Mouse (Mus musculus) liver, embryonic 13.5 days (tissue): Measurements from ENCODE around the gene Rbm4b. TPM values are rescaled to one million over a fixed set of nuclear protein-coding genes. Genes with fewer than 3 reads are reported as not detected.
A peak's percentile ranks its signal among the peaks of the same experiment; 100 is the strongest.

Source experiments
- ATAC-seq: fragments of 200-750 bp; cut with Nextera tagmentation; 2 replicates; pipeline ENCODE4 v1.8.0; 2017; ENCODE audit warnings: low read depth, mild to moderate bottlenecking, moderate number of reproducible peaks, moderate library complexity
- DNase-seq: peaks from one replicate; pipeline ENCODE4 v3.0.0; 2022
- H3K27ac ChIP-seq: fragments of 300-500 bp; sonication (generic); 2 replicates; pipeline ENCODE4 v1.5.1; 2015; ENCODE audit warnings: moderate library complexity, mild to moderate bottlenecking, inconsistent platforms
- H3K27me3 ChIP-seq: fragments of 300-500 bp; sonication (generic); 2 replicates; pipeline ENCODE4 v1.6.1; 2015; ENCODE audit warnings: mild to moderate bottlenecking, inconsistent platforms
- H3K36me3 ChIP-seq: fragments of 300-500 bp; sonication (generic); 2 replicates; pipeline ENCODE4 v1.6.1; 2015; ENCODE audit warnings: mild to moderate bottlenecking, inconsistent platforms
- H3K4me1 ChIP-seq: fragments of 300-500 bp; sonication (generic); replicated peaks from 2 replicates; pipeline ENCODE4 v1.6.1; 2015; ENCODE audit warnings: inconsistent platforms
- H3K4me2 ChIP-seq: fragments of 300-500 bp; sonication (generic); 2 replicates; pipeline ENCODE4 v1.6.1; 2015; ENCODE audit warnings: inconsistent platforms, mild to moderate bottlenecking, moderate library complexity
- H3K4me3 ChIP-seq: fragments of 300-500 bp; sonication (generic); replicated peaks from 2 replicates; pipeline ENCODE4 v1.5.1; 2015; ENCODE audit warnings: mild to moderate bottlenecking, inconsistent platforms
- H3K9ac ChIP-seq: fragments of 300-500 bp; sonication (generic); 2 replicates; pipeline ENCODE4 v1.6.1; 2015; ENCODE audit warnings: mild to moderate bottlenecking, inconsistent platforms
- H3K9me3 ChIP-seq: fragments of 300-500 bp; sonication (generic); replicated peaks from 2 replicates; pipeline ENCODE4 v1.6.1; 2016; ENCODE audit warnings: inconsistent platforms
- WGBS: fragments of 180-500 bp; shearing (Covaris S2); methylation state at CpG from one replicate; pipeline ENCODE4 v1.1.7; 2015; ENCODE audit not compliant: insufficient replicate concordance; 5-methylcytosine and 5-hydroxymethylcytosine counted together
- polyA plus RNA-seq: library from polyadenylated mRNA; unstranded; fragments of >200 nt; fragmentation: Nextera tagmentation; extraction: Ambion mirVana; gene quantifications from 2 replicates; pipeline ENCODE4 v1.2.1, GENCODE M21; 2015

Gene Rbm4b
- polyA plus RNA-seq, 1 experiment from 2014 or later: 14.6 TPM

DNA sequence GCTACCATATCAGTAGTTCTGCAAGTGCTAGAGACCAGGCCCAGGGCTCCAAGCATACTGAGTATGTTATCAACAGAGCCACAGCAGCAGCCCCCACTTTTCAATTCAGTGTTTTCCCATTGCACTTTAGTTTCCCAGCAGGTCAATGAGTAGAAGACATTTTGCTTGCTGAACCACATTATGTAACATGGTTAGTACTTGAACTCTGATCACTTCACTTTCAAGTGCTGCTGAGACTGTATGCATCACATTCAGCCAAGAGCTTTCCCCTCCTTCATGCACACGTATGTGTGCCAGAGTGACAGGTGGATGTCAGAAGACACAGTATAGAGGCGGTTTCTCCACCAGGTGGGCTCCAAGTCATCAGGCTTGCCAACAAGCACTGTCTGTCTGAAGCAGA is 26.6 kb downstream of the Rbm4b start:
- Histone ChIP-seq H3K4me3 (no peak overlapping the region), H3K36me3 (peaks cover 92% of the 10 kb centered on the region), H3K27me3 (no peaks in the 10 kb centered on the region), H3K9ac (no peak overlapping the region), H3K27ac (no peak overlapping the region), H3K9me3 (no peaks in the 10 kb centered on the region), H3K4me2 (no peak overlapping the region), H3K4me1 (peaks cover 22% of the 10 kb centered on the region)
- no peak for DNase-seq
- WGBS: 95% methylated on average over 2 of the region's 2 CpGs
- ATAC-seq: no peak

DNA sequence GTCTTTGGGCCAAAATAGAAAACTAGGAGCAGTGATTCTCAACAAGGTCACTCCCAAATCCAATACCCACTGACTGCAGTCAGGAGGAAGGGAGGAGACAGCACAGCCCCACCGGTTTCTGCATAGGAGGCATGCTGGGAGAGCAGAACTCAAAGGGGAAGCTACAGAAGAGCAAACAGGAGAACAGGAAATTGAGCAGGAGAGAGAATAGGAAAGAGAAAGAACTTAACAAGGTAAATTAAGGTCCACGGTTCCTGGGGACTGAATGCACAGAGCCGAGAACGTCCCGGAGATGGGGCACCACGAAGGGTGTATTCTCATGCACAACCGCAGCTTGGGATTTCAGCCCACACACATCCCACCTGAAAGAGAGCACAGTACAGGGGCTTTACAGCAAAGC is 28.9 kb downstream of the Rbm4b start:
- no peak overlapping the region for H3K4me2 ChIP-seq
- WGBS: 82% methylated on average over 7 of the region's 7 CpGs
- H3K27me3 ChIP-seq: no peaks in the 10 kb centered on the region
- DNase-seq: no peak
- no peaks in the 10 kb centered on the region for H3K9me3 ChIP-seq
- no peak overlapping the region for H3K27ac ChIP-seq
- H3K4me3 ChIP-seq: no peak overlapping the region
- H3K4me1 ChIP-seq: peaks cover 25% of the 10 kb centered on the region
- peaks cover 93% of the 10 kb centered on the region for H3K36me3 ChIP-seq
- no peak overlapping the region for H3K9ac ChIP-seq
- ATAC-seq: no peak

DNA sequence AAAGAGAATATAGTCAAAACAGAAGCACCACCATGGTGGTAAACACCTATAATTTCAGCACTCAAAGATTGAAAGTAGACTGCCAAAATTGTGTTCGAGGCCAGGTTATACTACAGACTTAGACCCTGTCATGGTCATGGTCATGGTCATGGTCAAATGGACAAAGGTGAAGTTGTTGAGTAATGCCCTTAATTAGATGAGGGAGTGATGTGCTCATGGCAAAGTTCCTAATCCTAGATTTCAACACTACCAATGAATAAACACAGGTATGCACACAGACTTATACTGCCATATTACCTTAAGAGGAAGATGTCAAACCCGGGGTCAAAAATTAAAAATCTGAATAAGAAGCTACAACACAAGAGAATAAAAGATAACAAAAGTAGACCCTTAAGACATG is 30.0 kb downstream of the Rbm4b start:
- ATAC-seq (no peak), DNase-seq (no peak)
- Histone ChIP-seq H3K36me3 (peaks cover 95% of the 10 kb centered on the region), H3K27me3 (no peaks in the 10 kb centered on the region), H3K27ac (no peak overlapping the region), H3K4me2 (no peak overlapping the region), H3K9ac (no peak overlapping the region), H3K4me3 (no peak overlapping the region), H3K4me1 (peaks cover 36% of the 10 kb centered on the region), H3K9me3 (no peaks in the 10 kb centered on the region)
- 91% methylated on average over 2 of the region's 2 CpGs for WGBS

DNA sequence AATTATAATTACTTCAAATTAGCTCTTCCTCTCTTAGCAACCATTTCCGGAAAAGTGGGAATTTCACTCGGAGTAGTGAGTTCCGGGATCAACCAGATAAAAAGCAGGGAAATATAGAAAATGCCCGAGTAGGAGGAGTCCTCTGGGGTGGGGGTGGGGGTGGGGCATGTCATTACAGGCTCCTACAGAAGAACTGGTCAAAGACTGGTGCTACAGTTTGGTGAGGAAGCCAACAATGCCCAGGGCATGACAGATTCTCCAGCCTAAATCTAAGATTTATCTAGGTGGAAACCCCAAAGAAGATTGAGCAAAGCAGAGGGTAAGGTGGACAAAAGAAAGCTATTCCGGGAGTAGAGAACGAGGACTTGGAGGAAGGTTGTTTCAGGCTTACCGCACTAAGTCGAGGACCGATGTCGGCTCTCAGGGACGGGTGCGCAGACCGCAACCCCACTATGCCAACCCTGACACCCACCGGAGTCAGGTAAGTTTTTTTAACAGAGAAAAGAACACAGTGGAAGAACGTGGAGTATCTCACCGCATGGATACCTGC is 37.1 kb downstream of the Rbm4b start:
- Histone ChIP-seq H3K4me1 (peaks cover 68% of the 10 kb centered on the region), H3K9me3 (no peaks in the 10 kb centered on the region)
- no peak for DNase-seq

DNA sequence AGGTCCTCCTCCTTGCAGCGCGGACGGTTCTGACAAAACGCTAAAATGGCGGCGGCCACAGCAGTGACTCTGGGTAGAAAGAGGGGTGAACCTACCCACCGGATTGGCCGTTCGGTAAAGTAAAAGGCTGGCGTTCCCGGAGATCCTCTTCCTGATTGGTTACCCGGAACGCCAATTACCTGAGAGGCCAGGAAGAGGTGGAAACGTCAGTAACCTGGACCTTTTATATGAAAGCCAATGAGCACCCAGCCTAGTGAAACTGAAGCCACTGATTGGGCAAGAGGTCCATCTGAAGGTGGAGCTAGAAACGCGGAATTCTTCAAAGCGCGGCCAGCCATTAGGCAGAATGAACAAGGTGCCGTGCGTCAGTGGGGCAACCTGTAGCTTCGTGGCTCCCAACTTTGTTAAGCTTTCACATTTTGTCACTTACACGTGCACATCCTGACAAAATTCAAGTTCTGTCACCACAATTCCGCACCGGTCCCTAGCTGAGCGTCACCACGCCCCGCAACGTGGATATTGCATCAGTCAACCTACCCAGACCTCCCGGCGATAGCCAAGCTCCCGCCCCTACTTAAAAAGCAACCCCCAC is 37.6 kb downstream of the Rbm4b start, which contains the start of gene Rbm4:
Rbm4 (minus strand) TSS at position 71 of the 592 bp plus-strand sequence.
- peak within 1 kb of the TSS; percentile 89 for H3K27ac ChIP-seq
- DNase-seq (peak; percentile 99), ATAC-seq (peak; percentile 97)
- peak within 1 kb of the TSS; percentile 93 for H3K4me2 ChIP-seq
- H3K9ac ChIP-seq: peak within 1 kb of the TSS; percentile 81
- H3K4me3 ChIP-seq: peak within 1 kb of the TSS; percentile 86
- WGBS: under 1% methylated on average over 31 of the region's 31 CpGs
- peaks cover 73% of the 10 kb centered on the region for H3K4me1 ChIP-seq
- H3K27me3 ChIP-seq: no peaks in the 10 kb centered on the region
- H3K9me3 ChIP-seq: no peaks in the 10 kb centered on the region
- peaks cover 56% of the 10 kb centered on the region for H3K36me3 ChIP-seq

More for the DNA sequence above, 37.1 kb downstream of the Rbm4b start:
- Histone ChIP-seq H3K9ac (peak overlapping the region; percentile 81), H3K27ac (peak overlapping the region; percentile 89), H3K4me2 (peak overlapping the region; percentile 93), H3K36me3 (peaks cover 54% of the 10 kb centered on the region), H3K4me3 (peak overlapping the region; percentile 86), H3K27me3 (no peaks in the 10 kb centered on the region)
- ATAC-seq: peak; percentile 34
- 0% methylated on average over 16 of the region's 16 CpGs for WGBS

DNA sequence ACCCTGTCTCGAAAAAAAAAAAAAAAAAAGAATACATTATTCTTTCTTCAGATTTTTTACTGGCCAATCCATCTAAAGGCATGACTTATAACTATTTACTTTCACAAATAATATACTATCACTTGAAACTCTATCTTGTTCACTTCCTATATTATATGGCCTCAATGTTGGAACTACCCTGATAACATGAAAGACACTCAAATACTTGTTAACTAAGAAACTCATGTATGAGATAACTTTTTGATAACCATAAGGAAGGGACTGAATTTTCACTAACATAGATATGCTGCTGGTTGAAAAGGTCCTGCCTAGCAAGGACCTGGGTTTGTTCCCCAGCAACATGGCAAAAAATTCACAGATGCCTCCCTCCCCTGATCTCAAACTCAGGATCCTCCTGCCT is 39.6 kb downstream of the Rbm4b start:
- WGBS: 68% methylated on average over 1 of the region's 1 CpGs
- peak overlapping the region; percentile 69; the same call in 1 of the 2 replicates for H3K9ac ChIP-seq
- H3K27ac ChIP-seq: peak overlapping the region; percentile 37; the same call in 1 of the 2 replicates
- peaks cover 58% of the 10 kb centered on the region for H3K36me3 ChIP-seq
- no peak overlapping the region for H3K4me2 ChIP-seq
- ATAC-seq: no peak
- H3K9me3 ChIP-seq: no peaks in the 10 kb centered on the region
- DNase-seq: no peak
- H3K4me1 ChIP-seq: peaks cover 63% of the 10 kb centered on the region
- no peak overlapping the region for H3K4me3 ChIP-seq
- H3K27me3 ChIP-seq: no peaks in the 10 kb centered on the region

DNA sequence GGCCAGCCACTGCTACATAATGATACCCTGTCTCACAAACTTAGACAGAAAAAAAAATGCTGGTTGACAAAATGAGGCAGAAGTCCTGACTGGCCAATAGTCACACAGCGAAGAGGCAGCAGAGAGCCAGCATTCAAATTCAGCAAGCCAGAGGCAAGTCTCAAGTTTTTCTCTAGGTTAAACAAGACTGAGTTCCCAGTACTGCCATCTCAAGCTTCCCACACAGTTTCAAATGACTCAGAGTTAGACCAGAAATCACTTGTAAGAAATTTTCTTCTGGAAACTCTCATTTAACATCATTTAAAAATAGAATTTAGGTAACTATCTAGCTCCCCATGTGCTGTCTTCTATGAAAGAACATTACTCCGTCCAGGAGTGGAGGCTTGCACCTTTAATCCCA is 41.5 kb downstream of the Rbm4b start:
- no peak for DNase-seq
- Histone ChIP-seq H3K4me2 (no peak overlapping the region), H3K4me3 (no peak overlapping the region), H3K9me3 (no peaks in the 10 kb centered on the region), H3K27me3 (no peaks in the 10 kb centered on the region), H3K36me3 (peaks cover 63% of the 10 kb centered on the region), H3K9ac (no peak overlapping the region), H3K4me1 (peaks cover 47% of the 10 kb centered on the region), H3K27ac (no peak overlapping the region)
- 89% methylated on average over 2 of the region's 2 CpGs for WGBS
- no peak for ATAC-seq

DNA sequence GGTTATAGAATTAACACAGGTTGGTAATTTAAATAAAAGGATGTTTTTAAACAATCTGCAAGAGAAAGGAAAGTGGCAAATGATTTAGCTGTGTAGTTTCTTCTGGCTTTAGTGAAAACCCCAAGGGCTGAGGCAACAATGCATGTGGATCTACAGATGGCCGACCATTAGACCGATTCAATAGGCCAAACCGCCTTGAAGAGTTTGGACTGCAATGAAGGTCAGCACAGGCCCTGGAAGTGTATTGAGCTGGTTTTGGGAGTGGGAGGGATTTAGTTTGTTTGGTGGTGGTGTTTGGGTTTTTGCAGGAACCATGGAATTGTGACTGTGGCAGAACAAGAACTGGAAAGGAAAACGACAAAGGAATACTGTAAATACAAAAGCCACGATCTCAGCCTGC is 42.8 kb downstream of the Rbm4b start:
- WGBS: 87% methylated on average over 5 of the region's 5 CpGs
- no peak overlapping the region for H3K27ac ChIP-seq
- no peaks in the 10 kb centered on the region for H3K9me3 ChIP-seq
- H3K36me3 ChIP-seq: peaks cover 75% of the 10 kb centered on the region
- no peak for DNase-seq
- peaks cover 57% of the 10 kb centered on the region for H3K4me1 ChIP-seq
- no peak overlapping the region for H3K9ac ChIP-seq
- H3K4me2 ChIP-seq: no peak overlapping the region
- ATAC-seq: no peak
- H3K27me3 ChIP-seq: no peaks in the 10 kb centered on the region
- no peak overlapping the region for H3K4me3 ChIP-seq

DNA sequence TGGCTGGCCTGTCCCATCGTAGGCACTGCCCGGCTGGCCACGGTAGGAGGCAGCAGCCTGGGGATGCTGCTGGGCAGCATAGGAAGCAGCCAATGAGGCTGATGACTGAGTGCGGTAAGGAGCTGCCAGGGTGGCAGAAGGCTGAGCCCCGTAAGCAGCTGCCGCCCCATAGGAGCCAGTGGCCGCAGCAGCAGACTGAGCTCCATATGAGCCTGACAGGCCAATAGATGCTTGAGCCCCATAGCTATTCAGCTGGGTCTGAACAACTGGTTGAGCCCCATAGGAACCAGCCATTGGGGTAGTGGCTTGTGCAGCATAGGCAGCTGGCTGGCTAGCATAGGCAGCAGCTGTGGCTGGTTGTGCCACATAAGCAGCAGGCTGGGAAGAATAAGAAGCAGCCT is 46.4 kb downstream of the Rbm4b start:
- ATAC-seq (no peak), DNase-seq (no peak)
- Histone ChIP-seq H3K4me3 (no peak overlapping the region), H3K9me3 (no peaks in the 10 kb centered on the region), H3K36me3 (peaks cover 78% of the 10 kb centered on the region), H3K9ac (no peak overlapping the region), H3K4me2 (no peak overlapping the region), H3K4me1 (peaks cover 58% of the 10 kb centered on the region), H3K27ac (no peak overlapping the region), H3K27me3 (no peaks in the 10 kb centered on the region)
- whole genome bisulfite sequencing: 93% methylated on average over 7 of the region's 7 CpGs

DNA sequence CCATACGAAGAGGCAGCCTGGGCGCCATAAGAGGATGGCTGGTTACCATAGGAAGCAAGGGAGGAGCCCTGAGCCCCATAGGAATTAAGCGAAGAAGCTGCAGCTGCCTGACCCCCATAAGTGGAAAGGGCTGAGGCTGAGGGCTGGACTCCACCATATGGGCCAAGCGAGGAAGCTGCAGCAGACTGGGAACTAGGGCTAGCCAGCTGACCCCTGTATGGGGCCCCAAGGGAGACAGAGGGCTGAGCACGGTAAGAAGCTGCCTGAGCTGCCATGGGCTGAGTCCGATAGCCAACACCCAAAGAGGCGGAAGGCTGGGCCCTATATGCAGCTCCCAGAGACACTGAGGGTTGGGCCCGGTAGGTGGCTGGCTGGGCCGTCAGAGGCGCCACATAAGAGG is 47.0 kb downstream of the Rbm4b start:
- ATAC-seq: no peak
- peaks cover 76% of the 10 kb centered on the region for H3K36me3 ChIP-seq

DNA sequence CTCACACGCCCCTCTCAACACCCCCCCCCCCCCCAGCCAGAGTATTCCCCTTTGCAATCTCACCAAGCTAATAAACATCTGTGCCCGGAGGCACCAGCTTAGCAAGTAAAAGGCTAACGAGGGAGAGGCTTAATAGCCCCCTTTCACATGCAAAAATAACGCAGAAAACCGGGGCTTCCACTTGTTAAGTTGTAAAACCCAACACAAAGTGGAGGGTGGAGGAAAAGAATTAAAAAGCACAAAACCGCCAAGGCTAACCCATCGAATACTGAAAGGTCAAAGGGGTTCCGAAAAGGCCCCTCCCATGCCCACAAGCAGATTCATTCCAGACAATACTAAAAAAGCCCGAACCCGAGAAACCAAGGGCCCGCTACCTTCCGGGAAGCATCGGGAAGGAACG is 54.0 kb downstream of the Rbm4b start:
- ATAC-seq (no peak), DNase-seq (no peak)
- Histone ChIP-seq H3K27ac (peak overlapping the region; percentile 90), H3K9me3 (no peaks in the 10 kb centered on the region; the same call in 1 of the 2 replicates), H3K27me3 (no peaks in the 10 kb centered on the region), H3K4me1 (peaks cover 48% of the 10 kb centered on the region), H3K4me2 (peak overlapping the region; percentile 83), H3K36me3 (peaks cover 17% of the 10 kb centered on the region), H3K9ac (peak overlapping the region; percentile 88), H3K4me3 (peak overlapping the region; percentile 90)
- 0% methylated on average over 14 of the region's 14 CpGs for WGBS

More for the DNA sequence above, 47.0 kb downstream of the Rbm4b start:
- Histone ChIP-seq H3K4me2 (no peak overlapping the region), H3K4me3 (no peak overlapping the region), H3K9ac (no peak overlapping the region), H3K9me3 (no peaks in the 10 kb centered on the region), H3K27me3 (no peaks in the 10 kb centered on the region), H3K27ac (no peak overlapping the region), H3K4me1 (peaks cover 58% of the 10 kb centered on the region)
- WGBS: 85% methylated on average over 10 of the region's 10 CpGs
- no peak for DNase-seq

DNA sequence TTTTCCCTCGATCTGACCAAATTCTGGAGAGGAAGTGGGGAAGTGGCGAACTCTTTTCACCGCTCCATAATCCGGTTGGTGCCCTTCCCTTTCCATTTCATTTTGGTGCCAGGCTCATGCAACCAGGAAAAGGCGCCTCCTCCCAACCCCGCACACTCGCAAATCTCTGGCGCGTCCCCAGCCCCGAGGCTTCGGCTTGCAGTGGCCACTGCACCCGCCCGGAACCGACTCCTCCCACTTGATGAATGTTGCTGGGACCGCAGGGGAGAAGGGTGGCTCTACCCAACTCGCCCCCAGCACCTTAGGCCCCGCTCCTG is 54.4 kb downstream of the Rbm4b start:
- Histone ChIP-seq H3K9ac (peak overlapping the region; percentile 88), H3K4me1 (peaks cover 46% of the 10 kb centered on the region), H3K27me3 (no peaks in the 10 kb centered on the region), H3K9me3 (no peaks in the 10 kb centered on the region; the same call in 1 of the 2 replicates), H3K27ac (peak overlapping the region; percentile 90), H3K4me3 (peak overlapping the region; percentile 90), H3K4me2 (peak overlapping the region; percentile 83), H3K36me3 (peaks cover 17% of the 10 kb centered on the region)
- ATAC-seq (no peak), DNase-seq (no peak)
- 0% methylated on average over 17 of the region's 17 CpGs for WGBS
